8 mouse cellular contexts compared by ENCODE assay signal in genomic region chr3:142743973-142744898, GRCm38 (mm10). TPM values are rescaled to one million over a fixed set of nuclear protein-coding genes. Genes with fewer than 3 reads are reported as not detected.
DNase-seq lines count a peak whose midpoint lies in the region; ATAC-seq lines count a peak whose summit lies in the region.

No protein-coding gene starts in this region.

- no peaks in the 10 kb centered on the region for H3K9me3 ChIP-seq in heart, embryonic 12.5 days (replicated peaks)
- H3K9me3 ChIP-seq in hindbrain, embryonic 15.5 days = no peaks in the 10 kb centered on the region
- no peaks in the 10 kb centered on the region for H3K9me3 ChIP-seq in liver, embryonic 12.5 days (replicated peaks)

- no peaks in the 10 kb centered on the region for H3K36me3 ChIP-seq in heart, embryonic 12.5 days
- no peaks in the 10 kb centered on the region for H3K36me3 ChIP-seq in hindbrain, embryonic 15.5 days
- H3K36me3 ChIP-seq in liver, embryonic 12.5 days = 0 out of 2 replicates have a peak, but pooled peaks cover 3% of the 10 kb centered on the region

- H3K4me2 ChIP-seq in heart, embryonic 12.5 days = no peak overlapping the region
- H3K4me2 ChIP-seq in hindbrain, embryonic 15.5 days = no peak overlapping the region
- H3K4me2 ChIP-seq in liver, embryonic 12.5 days = no peak overlapping the region

- H3K27me3 ChIP-seq in heart, embryonic 12.5 days (replicated peaks) = no peaks in the 10 kb centered on the region
- no peaks in the 10 kb centered on the region for H3K27me3 ChIP-seq in hindbrain, embryonic 15.5 days
- no peaks in the 10 kb centered on the region for H3K27me3 ChIP-seq in liver, embryonic 12.5 days (replicated peaks)

- peak; percentile 78 for DNase-seq in heart, adult 11 months
- DNase-seq in NIH3T3 (ENCODE audit: low read depth) = peak; percentile 86
- peak; percentile 79 for DNase-seq in embryo, embryonic 10.5 days (ENCODE audit: low spot score)
- DNase-seq in neural tube, embryonic 10.5 days (ENCODE audit: extremely low spot score, low spot score) = peak; percentile 45
- no peak for DNase-seq in frontal cortex, postnatal 25 days (ENCODE audit: low spot score in 2 of 2)

- ATAC-seq in heart, embryonic 12.5 days (ENCODE audit: insufficient number of reproducible peaks, low FRiP score) = no peak
- ATAC-seq in hindbrain, embryonic 15.5 days (ENCODE audit: low FRiP score, low read depth) = peak; percentile 38; the same call in 1 of the 2 replicates
- peak; percentile 42 for ATAC-seq in liver, embryonic 12.5 days

- 57% methylated on average over 21 of the region's 21 CpGs for WGBS in heart, embryonic 12.5 days
- 64% methylated on average over 21 of the region's 21 CpGs for WGBS in hindbrain, embryonic 15.5 days
- WGBS in liver, embryonic 12.5 days (ENCODE audit: insufficient replicate concordance) = 46% methylated on average over 21 of the region's 21 CpGs

- H3K27ac ChIP-seq in heart, embryonic 12.5 days (ENCODE audit: poor library complexity, severe bottlenecking) = no peak overlapping the region
- H3K27ac ChIP-seq in hindbrain, embryonic 15.5 days (replicated peaks) = no peak overlapping the region
- H3K27ac ChIP-seq in liver, embryonic 12.5 days = no peak overlapping the region

- H3K9ac ChIP-seq in heart, embryonic 12.5 days = no peak overlapping the region
- H3K9ac ChIP-seq in hindbrain, embryonic 15.5 days = no peak overlapping the region
- H3K9ac ChIP-seq in liver, embryonic 12.5 days = no peak overlapping the region

- no peaks in the 10 kb centered on the region for H3K4me1 ChIP-seq in heart, embryonic 12.5 days (replicated peaks)
- H3K4me1 ChIP-seq in hindbrain, embryonic 15.5 days (replicated peaks) = no peaks in the 10 kb centered on the region
- no peaks in the 10 kb centered on the region for H3K4me1 ChIP-seq in liver, embryonic 12.5 days

- H3K4me3 ChIP-seq in heart, embryonic 12.5 days = no peak overlapping the region
- H3K4me3 ChIP-seq in hindbrain, embryonic 15.5 days = no peak overlapping the region
- no peak overlapping the region for H3K4me3 ChIP-seq in liver, embryonic 12.5 days

RNA-seq across cellular contexts. Expression of gene Gtf2b, which starts 20.6 kb away (rescaled TPM):
- polyA plus RNA-seq in heart, embryonic 12.5 days (2016; fragmentation: Nextera tagmentation; extraction: Ambion mirVana) = 56.6 and 58.4 TPM in 2 replicates
- 71.2 and 72.9 TPM in 2 replicates for polyA plus RNA-seq in hindbrain, embryonic 15.5 days (2015; fragmentation: Nextera tagmentation; extraction: Ambion mirVana)
- polyA plus RNA-seq in liver, embryonic 12.5 days (2016; fragmentation: Nextera tagmentation; extraction: Ambion mirVana) = 46.5 and 50.7 TPM in 2 replicates

RNA-seq across cellular contexts. Expression of gene Kyat3, which starts 43.4 kb away (rescaled TPM):
- polyA plus RNA-seq in heart, embryonic 12.5 days (2016; fragmentation: Nextera tagmentation; extraction: Ambion mirVana) = 8.9 and 10.4 TPM in 2 replicates
- polyA plus RNA-seq in hindbrain, embryonic 15.5 days (2015; fragmentation: Nextera tagmentation; extraction: Ambion mirVana) = 5.4 and 5.6 TPM in 2 replicates
- polyA plus RNA-seq in liver, embryonic 12.5 days (2016; fragmentation: Nextera tagmentation; extraction: Ambion mirVana) = 9.5 and 11.0 TPM in 2 replicates

Comparison
In these comparisons a context has a peak if more than half of its experiments do, and no peak if none do; other contexts are left out.
1. DNase-seq: peak in heart, adult 11 months (single experiment), NIH3T3 (single experiment), embryo, embryonic 10.5 days (single experiment) and neural tube, embryonic 10.5 days (single experiment); none in frontal cortex, postnatal 25 days (0 of 2).